Mouse (Mus musculus) MEL (cell line): ENCODE results near the gene Mfn2. TPM values are rescaled to one million over a fixed set of nuclear protein-coding genes. Genes with fewer than 3 reads are reported as not detected.

Source experiments
- DNase-seq: peaks from one replicate; pipeline ENCODE4 v3.0.0; 2011; ENCODE audit warnings: low read depth, low spot score
- H3K27ac ChIP-seq: 2 replicates; pipeline ENCODE4 v1.5.1; 2012; ENCODE audit warnings: low read depth, mild to moderate bottlenecking, control low read depth, low read length, moderate library complexity; ENCODE audit not compliant: control insufficient read depth
- H3K27me3 ChIP-seq, 2 experiments: fragments of 150-350 bp in 1 of 2; sonication (generic) in 1 of 2; 2 replicates each; pipeline ENCODE4 v1.6.1; 2012; ENCODE audit warnings: low read length in 2 of 2, mild to moderate bottlenecking in 2 of 2, improper control_type of control experiment in 1 of 2, moderate library complexity in 1 of 2; ENCODE audit not compliant: insufficient read depth in 2 of 2, control insufficient read depth in 1 of 2
- H3K36me3 ChIP-seq, 2 experiments: 2 replicates each; pipeline ENCODE4 v1.6.1; 2012 to 2014; ENCODE audit warnings: low read length in 2 of 2, improper control_type of control experiment in 1 of 2, inconsistent platforms in 1 of 2, mild to moderate bottlenecking in 1 of 2; ENCODE audit not compliant: insufficient read depth in 2 of 2, control insufficient read depth in 1 of 2
- H3K4me1 ChIP-seq, 2 experiments: fragments of 150-350 bp in 1 of 2; sonication (generic) in 1 of 2; 2 replicates each; pipeline ENCODE4 v1.6.1; 2012; ENCODE audit warnings: low read length in 2 of 2, improper control_type of control experiment in 1 of 2, mild to moderate bottlenecking in 1 of 2; ENCODE audit not compliant: insufficient read depth in 2 of 2, control insufficient read depth in 1 of 2
- H3K4me3 ChIP-seq, 2 experiments: fragments of 150-350 bp in 1 of 2; sonication (generic) in 1 of 2; 2 replicates each; pipeline ENCODE4 v1.5.1; 2012; ENCODE audit warnings: low read depth in 2 of 2, low read length in 2 of 2, mild to moderate bottlenecking in 2 of 2, moderate library complexity in 2 of 2, control low read depth in 1 of 2, improper control_type of control experiment in 1 of 2; ENCODE audit not compliant: control insufficient read depth in 1 of 2, insufficient read depth in 1 of 2
- H3K79me2 ChIP-seq: 2 replicates; pipeline ENCODE4 v1.6.1; 2012; ENCODE audit warnings: mild to moderate bottlenecking, low read length, moderate library complexity; ENCODE audit not compliant: control insufficient read depth, poor library complexity, insufficient read depth
- H3K9ac ChIP-seq: 2 replicates; pipeline ENCODE4 v1.6.1; 2012; ENCODE audit warnings: low read depth, mild to moderate bottlenecking, control low read depth, low read length, moderate library complexity; ENCODE audit not compliant: control insufficient read depth, poor library complexity, severe bottlenecking
- H3K9me3 ChIP-seq: fragments of 150-350 bp; sonication (generic); replicated peaks from 2 replicates; pipeline ENCODE4 v1.6.1; 2012; ENCODE audit warnings: mild to moderate bottlenecking, low read length, improper control_type of control experiment, moderate library complexity; ENCODE audit not compliant: insufficient read depth
- CHD1 ChIP-seq: IDR thresholded peaks from 2 replicates; pipeline ENCODE4 v1.6.1; 2012; ENCODE audit warnings: low read depth, mild to moderate bottlenecking, inconsistent platforms, low read length, improper control_type of control experiment
- E2F4 ChIP-seq: IDR thresholded peaks from 2 replicates; pipeline ENCODE4 v1.6.1; 2011; ENCODE audit warnings: low read depth, low read length, improper control_type of control experiment, borderline replicate concordance
- EP300 ChIP-seq, 2 experiments: IDR thresholded peaks; 2 replicates each; pipeline ENCODE4 v1.6.1; 2011; ENCODE audit warnings: improper control_type of control experiment in 2 of 2, low read length in 2 of 2, low read depth in 1 of 2, mild to moderate bottlenecking in 1 of 2
- GATA1 ChIP-seq: IDR thresholded peaks from 2 replicates; pipeline ENCODE4 v1.6.1; 2011; ENCODE audit warnings: low read depth, low read length, improper control_type of control experiment
- JUND ChIP-seq: IDR thresholded peaks from 2 replicates; pipeline ENCODE4 v1.6.1; 2011; ENCODE audit warnings: low read depth, mild to moderate bottlenecking, improper control_type of control experiment, low read length
- NELFE ChIP-seq: IDR thresholded peaks from 2 replicates; pipeline ENCODE4 v1.6.1; 2011; ENCODE audit warnings: low read depth, low read length, improper control_type of control experiment
- POLR2A ChIP-seq, 2 experiments: IDR thresholded peaks; 2 replicates each; pipeline ENCODE4 v1.6.1; 2011 to 2012; ENCODE audit warnings: low read length in 2 of 2, mild to moderate bottlenecking in 2 of 2, control low read depth in 1 of 2, improper control_type of control experiment in 1 of 2, low read depth in 1 of 2, moderate library complexity in 1 of 2; ENCODE audit not compliant: control insufficient read depth in 1 of 2, insufficient read depth in 1 of 2, poor library complexity in 1 of 2
- POLR2AphosphoS5 ChIP-seq: IDR thresholded peaks from 2 replicates; pipeline ENCODE4 v1.6.1; 2012; ENCODE audit warnings: low read depth, borderline replicate concordance, mild to moderate bottlenecking, inconsistent platforms, low read length, moderate library complexity, mixed read lengths
- TBP ChIP-seq: IDR thresholded peaks from 2 replicates; pipeline ENCODE4 v1.8.0; 2011; ENCODE audit warnings: low read depth, low read length, improper control_type of control experiment
- TCF12 ChIP-seq: IDR thresholded peaks from 2 replicates; pipeline ENCODE4 v1.6.1; 2014; ENCODE audit warnings: low read depth, mild to moderate bottlenecking, inconsistent platforms, low read length, improper control_type of control experiment, moderate library complexity
- UBTF ChIP-seq: IDR thresholded peaks from 2 replicates; pipeline ENCODE4 v1.6.1; 2012; ENCODE audit warnings: low read depth, mild to moderate bottlenecking, inconsistent platforms, low read length, improper control_type of control experiment, moderate library complexity, borderline replicate concordance; ENCODE audit not compliant: insufficient read depth
- USF2 ChIP-seq, 2 experiments: IDR thresholded peaks; 2 replicates each; pipeline ENCODE4 v1.6.1; 2011 to 2012; ENCODE audit warnings: improper control_type of control experiment in 2 of 2, low read length in 2 of 2, borderline replicate concordance in 1 of 2, inconsistent platforms in 1 of 2, low read depth in 1 of 2, mild to moderate bottlenecking in 1 of 2; ENCODE audit not compliant: insufficient read depth in 1 of 2
- ZC3H11A ChIP-seq: IDR thresholded peaks from 2 replicates; pipeline ENCODE4 v1.6.1; 2012; ENCODE audit warnings: low read depth, mild to moderate bottlenecking, inconsistent platforms, low read length, improper control_type of control experiment
- polyA plus RNA-seq, 2 experiments: library from polyadenylated mRNA; stranded (reverse) in 1 of 2; unstranded in 1 of 2; fragments of >175 nt in 1 of 2; fragments of >200 nt in 1 of 2; gene quantifications; 2 replicates each; pipeline versions ENCODE4 v1.2.1 to v1.2.4; 2012; ENCODE audit warnings: low replicate concordance in 2 of 2, low read depth in 1 of 2; ENCODE audit not compliant: insufficient read length in 2 of 2, insufficient read depth in 1 of 2, missing spikeins in 1 of 2
- total RNA-seq: library from RNA; depleted of rRNA; stranded (reverse); fragments of 300-350 nt; gene quantifications from 2 replicates; pipeline ENCODE4 v1.2.3, GENCODE M21; 2012

Mfn2 gene
- total and polyA plus RNA-seq, 3 experiments: 19.0 to 32.8 TPM; not detected in 1

- TF ChIP-seq NELFE (no peak), EP300 (IDR thresholded peaks at IDR 0.05; ENCODE audit: low read depth in 1 of 2, low read length in 2 of 2) (no peak)
These were observed 7.2 kb downstream of the Mfn2 start (continued) for GRCm38 (mm10) chr4:147897348-147897747.

GRCm38 (mm10) chr4:147896411-147896810, 8.1 kb downstream of the Mfn2 start:
- Histone ChIP-seq H3K36me3 (peaks cover 2 to 7% of the 10 kb centered on the region in 2 experiments; a peak in 3 of 4 replicates), H3K27ac (no peak overlapping the region), H3K27me3 (no peaks in the 10 kb centered on the region), H3K9ac (no peak overlapping the region), H3K4me1 (no peaks in the 10 kb centered on the region), H3K4me3 (no peak overlapping the region), H3K79me2 (no peaks in the 10 kb centered on the region; the same call in 1 of the 2 replicates), H3K9me3 (no peaks in the 10 kb centered on the region)
- DNase-seq: no peak
- TF ChIP-seq UBTF: no peak
- TF ChIP-seq TCF12: no peak
- TF ChIP-seq E2F4: no peak
- no peak for TF ChIP-seq CHD1
- no peak for TF ChIP-seq TBP
- no peak for TF ChIP-seq POLR2AphosphoS5
- TF ChIP-seq USF2 (IDR thresholded peaks at IDR 0.05; ENCODE audit: borderline replicate concordance in 1 of 2, insufficient read depth in 1 of 2, low read depth in 1 of 2, low read length in 2 of 2): no peak
- no peak for TF ChIP-seq POLR2A (IDR thresholded peaks at IDR 0.05; ENCODE audit: control insufficient read depth in 1 of 2, insufficient read depth in 1 of 2, low read depth in 1 of 2, low read length in 2 of 2, poor library complexity in 1 of 2)
- TF ChIP-seq JUND: no peak
- no peak for TF ChIP-seq GATA1
- no peak for TF ChIP-seq ZC3H11A

GRCm38 (mm10) chr4:147895815-147896330, 8.6 kb downstream of the Mfn2 start:
- TF ChIP-seq POLR2A (IDR thresholded peaks at IDR 0.05; ENCODE audit: control insufficient read depth in 1 of 2, insufficient read depth in 1 of 2, low read depth in 1 of 2, low read length in 2 of 2, poor library complexity in 1 of 2): no peak
- no peak overlapping the region for H3K4me3 ChIP-seq
- H3K36me3 ChIP-seq: peaks cover 0 to 7% of the 10 kb centered on the region in 2 experiments; a peak in 2 of 4 replicates
- no peak overlapping the region for H3K9ac ChIP-seq
- no peaks in the 10 kb centered on the region for H3K9me3 ChIP-seq
- DNase-seq: no peak
- no peaks in the 10 kb centered on the region for H3K27me3 ChIP-seq
- H3K79me2 ChIP-seq: no peaks in the 10 kb centered on the region; the same call in 1 of the 2 replicates
- H3K4me1 ChIP-seq: no peaks in the 10 kb centered on the region
- no peak overlapping the region for H3K27ac ChIP-seq
